Mouse (Mus musculus) induced T-regulatory cell, adult 2 months (primary cell): ENCODE results near the gene Bcl2l11.

Source experiments
- DNase-seq: peaks from one replicate; pipeline ENCODE4 v3.0.0-alpha.2; 2012; ENCODE audit warnings: low read depth

The Bcl2l11 gene

GRCm38 (mm10) chr2:128211022-128211880 lies 85.4 kb downstream of the Bcl2l11 start:
- no peak for DNase-seq

GRCm38 (mm10) chr2:128211881-128212209 lies 86.0 kb downstream of the Bcl2l11 start:
- DNase-seq = no peak
